Mouse (Mus musculus) thymus, adult 2 months (tissue): ENCODE results near the gene Atp11c.

Experiments
- CTCF ChIP-seq: fragments of 200-500 bp; IDR thresholded peaks from 2 replicates; pipeline ENCODE4 v1.5.1; 2012; ENCODE audit warnings: mild to moderate bottlenecking, control low read depth, low read length, moderate library complexity, borderline replicate concordance; ENCODE audit not compliant: control insufficient read depth, poor library complexity, insufficient read depth; ENCODE audit errors: extremely low read depth
- POLR2A ChIP-seq: fragments of 200-500 bp; IDR thresholded peaks from 2 replicates; pipeline ENCODE4 v1.6.1; 2012; ENCODE audit warnings: mild to moderate bottlenecking, low read length, control low read depth, moderate library complexity; ENCODE audit not compliant: control insufficient read depth, poor library complexity, insufficient read depth; ENCODE audit errors: extremely low read depth

- TF ChIP-seq POLR2A (no peak), CTCF (no peak)
These were observed 404.8 kb downstream of the Atp11c start for GRCm38 (mm10) chrX:60187726-60188125.
